Mouse (Mus musculus): Measurements from ENCODE around the gene Clec3b. TPM values are rescaled to one million over a fixed set of nuclear protein-coding genes. Genes with fewer than 3 reads are reported as not detected.

Clec3b gene
- polyA plus RNA-seq (2012; rRNA removed; ENCODE audit: low replicate concordance) = 39.9 and 40.1 TPM in 2 replicates

DNA sequence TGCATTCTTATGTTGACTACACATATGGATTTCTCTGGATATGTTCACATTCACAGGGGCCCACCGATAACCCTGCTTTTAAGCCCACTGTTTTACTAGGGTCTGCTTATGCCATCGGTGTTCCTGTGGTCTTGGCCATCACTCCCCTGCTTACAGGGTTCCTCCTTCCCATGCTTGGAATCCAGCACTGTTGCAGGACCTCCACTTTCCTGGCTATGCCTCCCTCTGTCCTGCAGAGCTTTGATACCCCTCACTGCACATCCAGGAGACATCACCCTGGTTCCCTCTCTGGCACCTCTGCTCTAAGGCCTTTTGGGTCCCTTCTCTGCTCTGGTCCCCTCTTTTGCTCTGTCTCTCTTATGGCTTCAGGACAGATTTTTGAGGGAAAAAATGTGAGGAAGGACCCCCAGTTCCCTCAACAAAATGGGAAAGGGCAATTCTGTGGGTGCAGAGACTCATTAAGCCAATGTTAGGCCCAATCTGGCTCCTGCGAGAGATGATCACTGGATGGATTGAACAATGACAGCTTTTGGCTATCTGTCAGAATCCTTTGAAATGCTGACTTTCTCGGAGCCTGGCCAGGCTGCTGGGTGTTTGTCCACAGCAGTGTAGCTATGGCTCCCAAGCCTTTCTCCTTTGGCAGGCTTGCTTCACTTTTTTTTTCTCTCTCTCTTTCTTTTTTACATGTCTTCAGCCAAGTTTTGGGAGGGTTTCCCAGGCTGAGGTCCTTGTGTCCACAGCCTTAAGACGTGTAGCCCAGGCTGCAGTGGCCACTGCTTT lies at the start of gene Clec3b:
TSS of gene Clec3b (plus strand) at position 706 of the 780 bp plus-strand sequence.

DNA sequence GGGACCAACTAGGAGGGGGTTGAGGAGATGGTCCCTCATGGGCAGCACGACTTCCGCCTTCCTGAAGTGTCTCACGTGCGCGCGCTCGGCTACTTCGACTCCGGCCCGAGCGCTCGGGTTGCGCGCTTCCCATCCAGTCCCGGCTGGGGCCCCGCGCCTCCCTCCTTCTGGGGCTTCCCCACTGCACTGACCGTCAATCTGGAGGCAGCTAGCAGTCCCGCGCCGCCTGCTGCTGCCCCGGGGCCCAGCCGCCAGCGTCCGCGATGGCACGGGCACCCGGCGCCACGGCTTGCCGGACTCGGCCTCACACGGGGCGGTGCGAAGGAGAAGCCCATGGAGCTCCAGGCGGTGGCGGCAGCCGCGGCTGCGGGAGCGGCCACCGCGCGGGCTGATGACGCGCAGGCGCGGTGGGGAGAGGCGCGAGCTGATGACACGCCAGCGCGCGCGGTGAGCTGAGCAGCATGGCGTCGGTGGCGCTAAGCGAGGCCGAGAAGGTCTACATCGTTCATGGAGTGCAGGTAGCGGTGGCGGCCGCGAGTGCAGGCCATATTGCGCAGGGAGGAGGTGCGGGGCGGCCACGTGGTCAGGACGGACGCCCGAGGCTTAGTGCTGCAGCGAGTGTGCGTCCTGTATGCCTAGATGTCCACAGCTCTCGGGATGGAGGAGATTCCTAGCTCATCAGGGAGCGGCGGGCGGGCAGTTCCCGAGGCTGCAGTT lies 37.8 kb upstream of the Clec3b start, which contains the start of the genes Zdhhc3 and Exosc7:
TSS of gene Zdhhc3 (minus strand) at position 401 of the 717 bp plus-strand sequence.
TSS of gene Exosc7 (plus strand) at position 411 of the 717 bp plus-strand sequence.

Other genes starting within 250 kb of the Clec3b start
- 0.05 TPM in 1 of 2 replicates, not detected in the other for gene Zfp105, start 227.9 kb upstream of the Clec3b start, polyA plus RNA-seq (2012; rRNA removed; ENCODE audit: low replicate concordance)
- gene 1110059G10Rik, start 199.9 kb upstream of the Clec3b start, polyA plus RNA-seq (2012; rRNA removed; ENCODE audit: low replicate concordance) = 0.69 and 1.1 TPM in 2 replicates
- gene Kif15, start 199.9 kb upstream of the Clec3b start, polyA plus RNA-seq (2012; rRNA removed; ENCODE audit: low replicate concordance) = 0.51 and 0.92 TPM in 2 replicates
- 8.5 and 11.1 TPM in 2 replicates for gene Tmem42, start 129.6 kb upstream of the Clec3b start, polyA plus RNA-seq (2012; rRNA removed; ENCODE audit: low replicate concordance)
- gene Tgm4, start 116.2 kb upstream of the Clec3b start, polyA plus RNA-seq (2012; rRNA removed; ENCODE audit: low replicate concordance) = not detected in 2 replicates
- gene Zdhhc3, start 37.7 kb upstream of the Clec3b start, polyA plus RNA-seq (2012; rRNA removed; ENCODE audit: low replicate concordance) = 149 and 287 TPM in 2 replicates
- gene Exosc7, start 37.7 kb upstream of the Clec3b start, polyA plus RNA-seq (2012; rRNA removed; ENCODE audit: low replicate concordance) = 4.8 and 9.9 TPM in 2 replicates
- 14.5 and 21.6 TPM in 2 replicates for gene Cdcp1, start 65.1 kb downstream of the Clec3b start, polyA plus RNA-seq (2012; rRNA removed; ENCODE audit: low replicate concordance)
- gene Tmem158, start 109.8 kb downstream of the Clec3b start, polyA plus RNA-seq (2012; rRNA removed; ENCODE audit: low replicate concordance) = 23.6 and 62.7 TPM in 2 replicates
- gene Lars2, start 216.0 kb downstream of the Clec3b start, polyA plus RNA-seq (2012; rRNA removed; ENCODE audit: low replicate concordance) = 154 and 722 TPM in 2 replicates